ENCODE assay signal across 24 mouse cellular contexts in genomic region chr6:97958276-97958675, GRCm38 (mm10).
DNase-seq lines count a peak whose midpoint lies in the region; ATAC-seq and TF ChIP-seq lines count a peak whose summit lies in the region.
"Had no signal": no experiment of that assay in that cellular context is flagged by ENCODE, and none has a peak within 500 bp of the region (broad histone marks: within the 10 kb centered on the region; RNA-seq: fewer than 3 reads in every experiment).

No protein-coding gene starts in this region.

- 0 out of 2 replicates have a peak overlapping the region, but pooled peaks have one; percentile 9 for H3K9ac ChIP-seq in kidney, embryonic 16.5 days (replicated peaks; ENCODE audit: low read length)
- no peak overlapping the region for H3K9ac ChIP-seq in liver, postnatal 0 days (replicated peaks)
- H3K9ac ChIP-seq: embryonic facial prominence, embryonic 15.5 days; forebrain, embryonic 15.5 days; heart, embryonic 15.5 days; hindbrain, embryonic 13.5 days; limb, embryonic 15.5 days; liver, embryonic 15.5 days; midbrain, embryonic 12.5 days; neural tube, embryonic 15.5 days had no signal

- no peaks in the 10 kb centered on the region for H3K27me3 ChIP-seq in kidney, embryonic 16.5 days (ENCODE audit: insufficient read depth, low read length)
- H3K27me3 ChIP-seq in liver, postnatal 0 days (ENCODE audit: insufficient read depth, low read length): no peaks in the 10 kb centered on the region
- H3K27me3 ChIP-seq: embryonic facial prominence, embryonic 15.5 days; forebrain, embryonic 15.5 days; heart, embryonic 15.5 days; hindbrain, embryonic 13.5 days; limb, embryonic 15.5 days; liver, embryonic 15.5 days; midbrain, embryonic 12.5 days; neural tube, embryonic 15.5 days had no signal

- H3K4me1 ChIP-seq in kidney, embryonic 16.5 days (ENCODE audit: insufficient read depth, low read length): peaks cover 4% of the 10 kb centered on the region
- H3K4me1 ChIP-seq in liver, postnatal 0 days (ENCODE audit: insufficient read depth): no peaks in the 10 kb centered on the region
- H3K4me1 ChIP-seq: embryonic facial prominence, embryonic 15.5 days; forebrain, embryonic 15.5 days; hindbrain, embryonic 13.5 days; limb, embryonic 15.5 days; liver, embryonic 15.5 days; midbrain, embryonic 12.5 days; neural tube, embryonic 15.5 days had no signal

- H3K9me3 ChIP-seq in kidney, embryonic 16.5 days (ENCODE audit: low read length): no peaks in the 10 kb centered on the region
- no peaks in the 10 kb centered on the region for H3K9me3 ChIP-seq in liver, postnatal 0 days (ENCODE audit: low read length)
- H3K9me3 ChIP-seq: embryonic facial prominence, embryonic 15.5 days; forebrain, embryonic 15.5 days; heart, embryonic 15.5 days; hindbrain, embryonic 13.5 days; limb, embryonic 15.5 days; liver, embryonic 15.5 days; midbrain, embryonic 12.5 days; neural tube, embryonic 15.5 days had no signal

- no peak overlapping the region for H3K4me2 ChIP-seq in kidney, embryonic 16.5 days (replicated peaks; ENCODE audit: low read depth, low read length)
- H3K4me2 ChIP-seq in liver, postnatal 0 days (ENCODE audit: low read depth, low read length): no peak overlapping the region
- H3K4me2 ChIP-seq: embryonic facial prominence, embryonic 15.5 days; forebrain, embryonic 15.5 days; heart, embryonic 15.5 days; hindbrain, embryonic 13.5 days; limb, embryonic 15.5 days; liver, embryonic 15.5 days; midbrain, embryonic 12.5 days; neural tube, embryonic 15.5 days had no signal

- no peak for TF ChIP-seq EP300 in liver, postnatal 0 days (IDR thresholded peaks at IDR 0.05; ENCODE audit: low read depth)

- TF ChIP-seq CTCF in liver, postnatal 0 days (IDR thresholded peaks at IDR 0.05; ENCODE audit: low read depth): no peak

- ATAC-seq in kidney, embryonic 16.5 days (ENCODE audit: low FRiP score, low TSS enrichment): peak; percentile 94
- no peak for ATAC-seq in liver, postnatal 0 days
- ATAC-seq: forebrain, embryonic 15.5 days had no signal

- H3K36me3 ChIP-seq in kidney, embryonic 16.5 days (ENCODE audit: insufficient read depth, low read length): no peaks in the 10 kb centered on the region
- no peaks in the 10 kb centered on the region for H3K36me3 ChIP-seq in liver, postnatal 0 days (replicated peaks; ENCODE audit: insufficient read depth, low read length)
- H3K36me3 ChIP-seq: embryonic facial prominence, embryonic 15.5 days; forebrain, embryonic 15.5 days; heart, embryonic 15.5 days; hindbrain, embryonic 13.5 days; limb, embryonic 15.5 days; liver, embryonic 15.5 days; midbrain, embryonic 12.5 days; neural tube, embryonic 15.5 days had no signal

- H3K27ac ChIP-seq in kidney, embryonic 16.5 days (ENCODE audit: low read length): peak overlapping the region; percentile 79
- H3K27ac ChIP-seq in liver, postnatal 0 days (ENCODE audit: low read depth): no peak overlapping the region
- H3K27ac ChIP-seq: embryonic facial prominence, embryonic 15.5 days; forebrain, embryonic 15.5 days; heart, embryonic 15.5 days; hindbrain, embryonic 13.5 days; limb, embryonic 15.5 days; liver, embryonic 15.5 days; midbrain, embryonic 12.5 days; neural tube, embryonic 15.5 days had no signal

- H3K4me3 ChIP-seq in kidney, embryonic 16.5 days (ENCODE audit: low read length): no peak overlapping the region
- H3K4me3 ChIP-seq in liver, postnatal 0 days (ENCODE audit: low read depth, low read length): no peak overlapping the region
- H3K4me3 ChIP-seq: embryonic facial prominence, embryonic 15.5 days; forebrain, embryonic 15.5 days; heart, embryonic 15.5 days; hindbrain, embryonic 13.5 days; limb, embryonic 15.5 days; liver, embryonic 15.5 days; midbrain, embryonic 12.5 days; neural tube, embryonic 15.5 days had no signal

- peak; percentile 43 for DNase-seq in ES-CJ7 (ENCODE audit: low read depth, low spot score)
- peak; percentile 26 for DNase-seq in kidney, adult 18-20 months
- DNase-seq in kidney, postnatal 4 days: peak; percentile 25 to 37
- DNase-seq in left cerebral cortex, adult 9 months (ENCODE audit: low spot score in 2 of 2): no peak
- DNase-seq in urinary bladder, postnatal 36 days (ENCODE audit: low spot score in 2 of 2): no peak
- DNase-seq in gastrocnemius, adult 18-20 months (ENCODE audit: low spot score): no peak
- DNase-seq in liver, postnatal 0 days: no peak
- DNase-seq: adrenal gland, postnatal 25 days; cerebellum, adult 9-11 months; gastrocnemius, postnatal 36 days; heart, postnatal 36 days; lung, postnatal 10 days; right cerebral cortex, adult 18-20 months; right cerebral cortex, postnatal 4 days; thymus, postnatal 14 days had no signal

- 57% methylated on average over 4 of the region's 4 CpGs for WGBS in kidney, embryonic 16.5 days
- WGBS in liver, postnatal 0 days (ENCODE audit: insufficient replicate concordance): 61% methylated on average over 4 of the region's 4 CpGs

Comparison
In these comparisons a context has a peak if more than half of its experiments do, and no peak if none do; other contexts are left out.
1. DNase-seq: peak in ES-CJ7 (single experiment), kidney, adult 18-20 months (single experiment) and kidney, postnatal 4 days (2 of 2); none in left cerebral cortex, adult 9 months (0 of 2), urinary bladder, postnatal 36 days (0 of 2), gastrocnemius, adult 18-20 months (single experiment) and liver, postnatal 0 days (single experiment).